Mouse (Mus musculus) cerebellum, adult (tissue): ENCODE results near the gene H2-DMb2.

Source experiments
- ATAC-seq: cut with Nextera tagmentation; 2 replicates; pipeline ENCODE4 v1.9.2; 2017; ENCODE audit warnings: mild to moderate bottlenecking, moderate library complexity, mixed read lengths; ENCODE audit not compliant: insufficient number of reproducible peaks, low FRiP score, low TSS enrichment

H2-DMb2 gene

DNA sequence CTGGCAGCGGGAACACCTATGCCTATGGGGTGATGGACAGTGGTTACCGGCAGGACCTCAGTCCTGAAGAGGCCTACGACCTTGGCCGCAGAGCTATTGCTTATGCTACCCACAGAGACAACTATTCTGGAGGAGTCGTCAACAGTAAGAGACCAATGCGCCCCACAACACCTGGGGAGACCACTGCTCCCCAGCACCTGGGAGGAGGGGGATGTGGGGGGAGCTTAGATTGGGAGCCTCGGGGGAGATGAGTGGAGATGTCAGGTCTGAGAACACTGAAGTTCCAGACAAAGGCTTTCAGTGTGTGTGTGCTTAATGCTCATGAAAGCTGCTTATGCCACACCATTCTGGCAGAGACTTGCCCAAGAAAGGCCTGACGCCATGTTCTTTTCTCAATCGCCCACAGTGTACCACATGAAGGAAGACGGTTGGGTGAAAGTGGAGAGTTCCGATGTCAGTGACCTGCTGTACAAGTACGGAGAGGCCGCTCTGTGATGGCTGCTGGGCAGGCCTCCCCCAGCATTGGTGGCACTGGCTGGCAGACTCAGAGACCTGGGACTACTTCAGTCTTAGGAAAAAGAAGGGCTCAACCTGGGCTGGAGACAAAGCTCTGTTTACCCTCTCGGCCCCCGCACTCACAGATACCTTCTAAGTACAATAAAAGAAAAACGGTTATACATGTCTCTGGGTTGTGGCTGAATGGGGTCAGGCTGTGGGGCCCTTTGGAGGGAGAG is 57.8 kb downstream of the H2-DMb2 start:
- ATAC-seq = no peak
